Mouse (Mus musculus) CH12.LX (cell line): ENCODE results near the gene Uvrag. TPM values are rescaled to one million over a fixed set of nuclear protein-coding genes. Genes with fewer than 3 reads are reported as not detected.

Experiments
- DNase-seq: peaks from one replicate; pipeline ENCODE4 v3.0.0-alpha.2; 2013; ENCODE audit errors: extremely low read depth
- H3K27ac ChIP-seq: 2 replicates; pipeline ENCODE4 v1.5.1; 2012; ENCODE audit warnings: low read depth, mild to moderate bottlenecking, control low read depth, moderate library complexity; ENCODE audit not compliant: insufficient read depth
- H3K27me3 ChIP-seq: replicated peaks from 2 replicates; pipeline ENCODE3; 2012; ENCODE audit warnings: inconsistent platforms
- H3K36me3 ChIP-seq, 2 experiments: replicated peaks in 1 of 2; 2 replicates each; pipeline versions ENCODE3 to v1.6.1; 2012; ENCODE audit warnings: inconsistent platforms in 1 of 2, low read length in 1 of 2, mild to moderate bottlenecking in 1 of 2, mixed read lengths in 1 of 2, moderate library complexity in 1 of 2; ENCODE audit not compliant: control insufficient read depth in 1 of 2, insufficient read depth in 1 of 2
- H3K4me1 ChIP-seq, 2 experiments: 2 replicates each; pipeline ENCODE4 v1.6.1; 2012; ENCODE audit warnings: inconsistent platforms in 1 of 2, moderate library complexity in 1 of 2; ENCODE audit not compliant: insufficient read depth in 2 of 2, control insufficient read depth in 1 of 2
- H3K4me2 ChIP-seq: 2 replicates; pipeline ENCODE4 v1.6.1; 2012; ENCODE audit warnings: low read depth, mild to moderate bottlenecking, control low read depth; ENCODE audit not compliant: poor library complexity, insufficient read depth, severe bottlenecking
- H3K4me3 ChIP-seq, 3 experiments: fragments of 150-350 bp in 1 of 3; sonication (generic) in 1 of 3; replicated peaks in 1 of 3; 2 replicates each; pipeline versions ENCODE3 to v1.5.1; 2011 to 2012; ENCODE audit warnings: low read depth in 2 of 3, low read length in 2 of 3, mild to moderate bottlenecking in 2 of 3, moderate library complexity in 2 of 3, control low read depth in 1 of 3, improper control_type of control experiment in 1 of 3, inconsistent platforms in 1 of 3, mixed read lengths in 1 of 3; ENCODE audit not compliant: poor library complexity in 1 of 3
- H3K79me2 ChIP-seq: replicated peaks from 2 replicates; pipeline ENCODE4 v1.6.1; 2012; ENCODE audit warnings: mild to moderate bottlenecking, moderate library complexity; ENCODE audit not compliant: control insufficient read depth, poor library complexity, insufficient read depth, severe bottlenecking; ENCODE audit errors: extremely low read depth
- H3K9ac ChIP-seq: 2 replicates; pipeline ENCODE4 v1.6.1; 2012; ENCODE audit warnings: low read depth, mild to moderate bottlenecking, control low read depth, moderate library complexity; ENCODE audit not compliant: insufficient read depth
- H3K9me3 ChIP-seq: replicated peaks from 2 replicates; pipeline ENCODE3; 2012; ENCODE audit warnings: low read length, inconsistent platforms, mixed read lengths
- BHLHE40 ChIP-seq: IDR thresholded peaks from 2 replicates; pipeline ENCODE4 v1.6.1; 2011; ENCODE audit warnings: mild to moderate bottlenecking, low read depth, low read length, improper control_type of control experiment
- CHD1 ChIP-seq: IDR thresholded peaks from 2 replicates; pipeline ENCODE4 v1.6.1; 2012; ENCODE audit warnings: low read depth, low read length, improper control_type of control experiment, inconsistent platforms
- CHD2 ChIP-seq: IDR thresholded peaks from 2 replicates; pipeline ENCODE4 v1.6.1; 2011; ENCODE audit warnings: low read length, improper control_type of control experiment
- CTCF ChIP-seq, 2 experiments: IDR thresholded peaks in 1 of 2; conservative IDR thresholded peaks in 1 of 2; 2 replicates each; pipeline ENCODE4 v1.5.1; 2011 to 2012; ENCODE audit warnings: low read depth in 2 of 2, low read length in 2 of 2, improper control_type of control experiment in 1 of 2, inconsistent platforms in 1 of 2, mild to moderate bottlenecking in 1 of 2, moderate library complexity in 1 of 2
- ELF1 ChIP-seq: IDR thresholded peaks from 2 replicates; pipeline ENCODE4 v1.6.1; 2014; ENCODE audit warnings: low read depth, mild to moderate bottlenecking, inconsistent platforms, low read length, improper control_type of control experiment
- EP300 ChIP-seq: IDR thresholded peaks from 2 replicates; pipeline ENCODE4 v1.6.1; 2011; ENCODE audit warnings: low read length, improper control_type of control experiment
- ETS1 ChIP-seq: conservative IDR thresholded peaks from 2 replicates; pipeline ENCODE4 v1.6.1; 2012; ENCODE audit warnings: low read depth, mild to moderate bottlenecking, inconsistent platforms, low read length, improper control_type of control experiment, moderate library complexity
- GABPA ChIP-seq: IDR thresholded peaks from 2 replicates; pipeline ENCODE4 v1.6.1; 2012; ENCODE audit warnings: low read depth, low read length, improper control_type of control experiment, inconsistent platforms; ENCODE audit not compliant: insufficient replicate concordance
- HCFC1 ChIP-seq: IDR thresholded peaks from 2 replicates; pipeline ENCODE4 v1.6.1; 2012; ENCODE audit warnings: low read depth, mild to moderate bottlenecking, inconsistent platforms, low read length, improper control_type of control experiment
- JUN ChIP-seq: IDR thresholded peaks from 2 replicates; pipeline ENCODE4 v1.6.1; 2011; ENCODE audit warnings: low read depth, mild to moderate bottlenecking, low read length, improper control_type of control experiment, moderate library complexity; ENCODE audit not compliant: insufficient read depth
- JUND ChIP-seq: conservative IDR thresholded peaks from 2 replicates; pipeline ENCODE4 v1.6.1; 2011; ENCODE audit warnings: low read depth, low read length, improper control_type of control experiment
- KAT2A ChIP-seq: IDR thresholded peaks from 2 replicates; pipeline ENCODE4 v1.6.1; 2012; ENCODE audit warnings: low read length, improper control_type of control experiment, inconsistent platforms; ENCODE audit not compliant: insufficient replicate concordance
- MAFK ChIP-seq: IDR thresholded peaks from 2 replicates; pipeline ENCODE4 v1.6.1; 2011; ENCODE audit warnings: low read length, improper control_type of control experiment; ENCODE audit not compliant: insufficient replicate concordance
- MAZ ChIP-seq: IDR thresholded peaks from 2 replicates; pipeline ENCODE4 v1.6.1; 2012; ENCODE audit warnings: low read depth, mild to moderate bottlenecking, inconsistent platforms, low read length, improper control_type of control experiment, moderate library complexity
- NELFE ChIP-seq: IDR thresholded peaks from 2 replicates; pipeline ENCODE4 v1.6.1; 2011; ENCODE audit warnings: low read depth, low read length, improper control_type of control experiment
- NRF1 ChIP-seq: IDR thresholded peaks from 2 replicates; pipeline ENCODE4 v1.6.1; 2014; ENCODE audit warnings: low read depth, mild to moderate bottlenecking, inconsistent platforms, low read length, improper control_type of control experiment, moderate library complexity
- POLR2A ChIP-seq: IDR thresholded peaks from 2 replicates; pipeline ENCODE4 v1.6.1; 2011; ENCODE audit warnings: low read depth, mild to moderate bottlenecking, improper control_type of control experiment, low read length
- RAD21 ChIP-seq: IDR thresholded peaks from 2 replicates; pipeline ENCODE4 v1.6.1; 2011; ENCODE audit warnings: low read depth, mild to moderate bottlenecking, low read length, improper control_type of control experiment, moderate library complexity
- RCOR1 ChIP-seq: conservative IDR thresholded peaks from 2 replicates; pipeline ENCODE4 v1.6.1; 2012; ENCODE audit warnings: low read depth, mild to moderate bottlenecking, inconsistent platforms, low read length, improper control_type of control experiment
- SIN3A ChIP-seq: IDR thresholded peaks from 2 replicates; pipeline ENCODE4 v1.6.1; 2012; ENCODE audit warnings: low read length, improper control_type of control experiment, inconsistent platforms
- TBP ChIP-seq: conservative IDR thresholded peaks from 2 replicates; pipeline ENCODE4 v1.6.1; 2011; ENCODE audit warnings: low read depth, low read length, improper control_type of control experiment
- TCF12 ChIP-seq: IDR thresholded peaks from 2 replicates; pipeline ENCODE4 v1.6.1; 2014; ENCODE audit warnings: low read depth, mild to moderate bottlenecking, inconsistent platforms, low read length, improper control_type of control experiment
- UBTF ChIP-seq: IDR thresholded peaks from 2 replicates; pipeline ENCODE4 v1.6.1; 2012; ENCODE audit warnings: low read depth, mild to moderate bottlenecking, inconsistent platforms, low read length, improper control_type of control experiment, moderate library complexity
- USF2 ChIP-seq: conservative IDR thresholded peaks from 2 replicates; pipeline ENCODE4 v1.6.1; 2011; ENCODE audit warnings: low read depth, low read length, improper control_type of control experiment
- ZKSCAN1 ChIP-seq: IDR thresholded peaks from 2 replicates; pipeline ENCODE4 v1.6.1; 2012; ENCODE audit warnings: low read depth, inconsistent platforms, low read length, improper control_type of control experiment, borderline replicate concordance
- dilution Hi-C: fragments of 300-500 bp; cut with MboI; formaldehyde crosslinking; loops from 2 replicates; pipeline ENCODE4 v1.14.3; 2020; ENCODE audit warnings: low sequenced_read_pairs; ENCODE audit not compliant: extremely low pct_unique_long_range_greater_than_20kb, extremely low pct_ligation_motif_present
- in situ Hi-C: fragments of 300-500 bp; cut with MboI; formaldehyde crosslinking; loops from 3 replicates; pipeline ENCODE4 v1.14.3; 2019; ENCODE audit warnings: low sequenced_read_pairs, low pct_ligation_motif_present, low pct_unique_long_range_greater_than_20kb, mixed read lengths
- polyA plus RNA-seq: library from polyadenylated mRNA; unstranded; fragments of >175 nt; gene quantifications from 2 replicates; pipeline ENCODE4 v1.2.1, GENCODE M21; 2012; ENCODE audit warnings: low read depth; ENCODE audit not compliant: insufficient read length
- total RNA-seq, 2 experiments: library from RNA; depleted of rRNA; stranded (reverse); fragments of 300-350 nt in 1 of 2; fragments of >200 nt in 1 of 2; gene quantifications; 2 replicates each; pipeline ENCODE4 v1.2.3; 2012 to 2014

The Uvrag gene
- total and polyA plus RNA-seq, 3 experiments = 20.6 to 47.4 (median 37.5) TPM

DNA sequence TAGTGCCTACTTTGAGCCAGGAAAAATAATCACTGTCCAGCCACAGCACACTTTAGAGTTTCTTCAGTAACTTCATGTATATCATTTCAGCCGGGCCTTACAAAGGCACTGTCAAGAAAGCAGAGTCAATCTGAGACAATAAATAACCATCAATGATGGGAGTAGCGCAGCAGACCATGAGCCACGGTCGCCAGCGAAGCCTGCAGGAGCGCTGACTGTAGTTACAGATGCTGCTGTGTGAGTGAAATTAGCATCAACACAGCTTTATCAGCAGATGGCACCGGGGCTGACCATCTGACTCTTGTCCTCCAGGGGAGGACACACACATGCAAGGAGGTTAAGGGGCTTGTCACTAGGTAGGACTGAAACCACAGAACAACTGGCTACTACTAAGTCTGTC, 251.7 kb downstream of the Uvrag start:
- no peak for TF ChIP-seq CHD1
- no peak for TF ChIP-seq BHLHE40
- TF ChIP-seq SIN3A = no peak
- no peak for TF ChIP-seq ELF1
- no peak for TF ChIP-seq GABPA
- no peak for TF ChIP-seq KAT2A
- TF ChIP-seq EP300 = no peak
- TF ChIP-seq MAZ = no peak
- no peak for TF ChIP-seq NELFE
- no peak for TF ChIP-seq ZKSCAN1
- no peak for TF ChIP-seq RAD21
- TF ChIP-seq CTCF (conservative IDR thresholded peaks at IDR 0.05 in 1 of 2, IDR thresholded peaks at IDR 0.05 in 1 of 2; ENCODE audit: low read depth in 2 of 2, low read length in 2 of 2) = no peak
- TF ChIP-seq USF2 = no peak
- no peak for TF ChIP-seq NRF1
- no peak for TF ChIP-seq RCOR1
- TF ChIP-seq CHD2 = no peak
- TF ChIP-seq MAFK = no peak
- no peak for TF ChIP-seq TBP
- H3K36me3 ChIP-seq = peaks cover 12 to 82% of the 10 kb centered on the region in 2 experiments
- H3K9ac ChIP-seq = no peak overlapping the region
- H3K79me2 ChIP-seq = no peaks in the 10 kb centered on the region
- peaks cover 0 to 15% of the 10 kb centered on the region in 2 experiments; a peak in 3 of 4 replicates for H3K4me1 ChIP-seq
- no peaks in the 10 kb centered on the region for H3K27me3 ChIP-seq
- dilution Hi-C loops (no loop called here), in situ Hi-C loops (no loop called here)
- H3K9me3 ChIP-seq = no peaks in the 10 kb centered on the region
- H3K4me3 ChIP-seq = no peak overlapping the region
- H3K4me2 ChIP-seq = no peak overlapping the region
- no peak overlapping the region for H3K27ac ChIP-seq
- no peak for DNase-seq

DNA sequence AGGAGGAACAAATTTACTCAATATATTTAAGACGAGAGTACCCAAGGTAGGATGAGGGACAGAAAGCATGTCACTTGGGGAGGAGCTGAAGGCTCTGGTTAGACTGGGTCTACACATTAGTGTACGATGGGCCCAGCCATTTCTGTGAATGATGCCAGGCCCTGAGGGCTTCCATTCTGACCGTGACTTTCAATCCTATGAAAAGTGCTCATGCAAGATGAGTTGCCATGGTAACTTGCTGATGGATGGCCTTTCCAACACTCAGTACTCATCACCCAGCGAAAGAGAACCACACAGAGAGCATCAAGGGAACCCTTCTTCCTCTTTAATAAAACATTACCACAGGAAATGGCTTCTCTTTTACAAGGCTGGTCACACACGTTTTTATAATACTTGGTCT, 252.1 kb downstream of the Uvrag start:
- dilution Hi-C loops (no loop called here), in situ Hi-C loops (no loop called here)
- DNase-seq = no peak
- H3K4me2 ChIP-seq = no peak overlapping the region
- H3K4me3 ChIP-seq = no peak overlapping the region
- no peak for TF ChIP-seq NRF1
- TF ChIP-seq NELFE = no peak
- no peak for TF ChIP-seq ETS1
- no peak for TF ChIP-seq MAFK
- no peak for TF ChIP-seq RCOR1
- TF ChIP-seq TCF12 = no peak
- TF ChIP-seq POLR2A = no peak
- TF ChIP-seq ZKSCAN1 = no peak
- TF ChIP-seq JUND = no peak
- no peak for TF ChIP-seq UBTF
- TF ChIP-seq HCFC1 = no peak
- TF ChIP-seq USF2 = no peak
- TF ChIP-seq JUN = no peak
- TF ChIP-seq RAD21 = no peak
- H3K4me1 ChIP-seq = peaks cover 0 to 15% of the 10 kb centered on the region in 2 experiments; a peak in 3 of 4 replicates
- H3K9ac ChIP-seq = no peak overlapping the region
- H3K79me2 ChIP-seq = no peaks in the 10 kb centered on the region
- no peaks in the 10 kb centered on the region for H3K27me3 ChIP-seq
- H3K36me3 ChIP-seq = peaks cover 12 to 82% of the 10 kb centered on the region in 2 experiments
- H3K27ac ChIP-seq = no peak overlapping the region
- no peaks in the 10 kb centered on the region for H3K9me3 ChIP-seq
